Mouse (Mus musculus) embryo, embryonic 9.5 days (tissue): ENCODE results near the gene Zyg11b.
A peak's percentile ranks its signal among the peaks of the same experiment; 100 is the strongest.

ENCODE experiments used
- DNase-seq: peaks from one replicate; pipeline ENCODE4 v3.0.0-alpha.2; 2017; ENCODE audit errors: extremely low spot score

The Zyg11b gene

GRCm38 (mm10) chr4:108300670-108301373 is at the start of gene Zyg11b:
Zyg11b (minus strand) TSS chr4:108301096.
- peak; percentile 98 for DNase-seq

DNA sequence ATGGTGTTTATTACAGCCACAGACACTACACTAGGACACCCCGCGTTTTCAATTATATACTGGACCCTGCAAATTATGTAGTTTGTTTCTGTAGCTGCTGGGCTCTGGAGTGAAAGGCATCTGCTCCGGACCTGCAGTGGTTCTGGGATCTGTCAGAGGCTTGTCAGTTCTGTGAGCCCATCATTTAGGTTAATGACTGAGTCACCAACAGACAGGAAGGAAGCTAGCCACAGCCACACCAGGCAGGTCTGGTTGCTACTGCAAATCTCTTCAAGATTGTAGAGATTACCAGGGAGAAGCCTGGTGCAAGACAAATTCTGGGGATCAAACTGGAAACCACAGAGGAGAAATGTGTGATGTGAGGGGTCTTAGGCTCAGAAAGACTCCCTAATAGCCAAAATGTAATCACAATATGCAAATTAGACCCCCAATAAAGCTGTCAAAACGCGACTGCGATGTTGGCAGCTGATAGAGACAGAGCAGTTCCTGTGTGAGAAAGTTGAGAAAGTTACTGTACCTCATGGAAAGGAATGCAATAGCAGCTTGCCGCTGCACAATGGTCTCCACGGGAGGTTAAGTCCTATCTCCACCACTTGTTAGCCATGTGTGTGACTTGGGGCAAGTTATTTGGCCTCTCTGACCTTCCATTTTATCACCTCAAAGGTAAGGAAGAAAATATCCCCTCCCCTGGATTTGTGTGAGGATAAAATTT is 49.1 kb upstream of the Zyg11b start:
- no peak for DNase-seq

DNA sequence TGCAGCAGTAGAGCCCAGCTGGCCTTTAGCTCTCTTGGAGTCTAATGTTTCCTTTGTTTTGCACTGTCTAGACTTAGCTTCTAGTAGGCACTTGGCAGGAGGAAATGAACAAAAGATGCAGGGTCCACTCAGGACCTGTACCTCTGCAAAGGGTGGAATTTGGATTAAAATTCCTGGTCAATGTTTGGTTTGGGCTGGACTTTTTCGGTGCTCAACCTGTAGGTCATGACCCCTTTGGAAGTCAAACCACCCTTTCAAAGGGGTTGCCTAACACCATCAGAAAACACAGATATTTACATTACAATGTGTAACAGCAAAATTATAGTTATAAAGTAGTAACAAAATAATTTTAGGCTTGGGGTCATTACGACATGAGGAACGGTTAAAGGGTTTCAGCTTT is 48.2 kb upstream of the Zyg11b start:
- DNase-seq = no peak

DNA sequence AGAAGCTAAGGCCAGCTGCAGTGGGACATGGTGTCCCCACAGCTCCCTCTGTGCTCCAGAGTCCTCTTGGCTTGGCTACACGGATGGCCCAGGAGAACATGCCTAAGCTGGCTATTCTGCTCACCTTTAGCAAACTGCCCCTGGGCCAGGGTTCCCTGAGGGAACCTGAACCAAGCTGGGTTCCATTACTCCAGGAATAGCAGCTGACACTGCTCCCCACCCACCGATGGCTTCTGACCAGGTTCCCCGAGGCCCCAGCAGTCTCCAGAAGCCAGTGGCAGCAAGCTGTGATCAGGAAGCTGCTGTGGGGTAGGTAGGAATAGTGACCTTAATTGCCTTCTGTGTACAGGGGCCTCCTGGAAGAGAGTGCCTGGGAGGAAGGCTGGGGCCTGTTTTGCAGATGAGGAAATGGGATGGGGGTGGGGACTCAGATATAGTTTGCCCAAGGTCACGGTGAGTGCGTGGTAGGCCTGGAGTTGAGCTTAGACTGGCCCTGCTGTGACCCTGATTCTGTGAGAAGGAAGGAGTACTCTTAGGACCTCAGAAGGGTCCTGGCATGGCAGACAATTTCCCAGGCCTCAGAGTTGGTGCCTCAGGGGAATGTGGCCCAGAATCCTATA is 47.5 kb upstream of the Zyg11b start:
- peak; percentile 36 for DNase-seq

DNA sequence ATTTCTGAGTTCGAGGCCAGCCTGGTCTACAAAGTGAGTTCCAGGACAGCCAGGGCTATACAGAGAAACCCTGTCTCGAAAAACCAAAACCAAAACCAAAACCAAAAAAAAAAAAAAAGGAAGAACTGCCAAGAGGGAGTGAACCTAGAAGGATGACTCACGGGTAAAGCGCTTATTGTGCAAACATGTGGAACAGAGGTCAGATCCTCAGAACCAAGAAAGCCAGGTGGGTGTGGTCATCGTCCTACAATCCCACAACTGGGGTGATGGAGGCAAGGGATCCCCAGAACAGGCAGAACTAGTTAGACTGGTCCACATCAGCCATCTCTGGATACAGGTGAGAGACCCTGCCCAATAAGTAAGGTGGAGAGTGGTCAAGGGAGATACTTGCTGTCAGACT is 46.2 kb upstream of the Zyg11b start:
- DNase-seq = no peak

DNA sequence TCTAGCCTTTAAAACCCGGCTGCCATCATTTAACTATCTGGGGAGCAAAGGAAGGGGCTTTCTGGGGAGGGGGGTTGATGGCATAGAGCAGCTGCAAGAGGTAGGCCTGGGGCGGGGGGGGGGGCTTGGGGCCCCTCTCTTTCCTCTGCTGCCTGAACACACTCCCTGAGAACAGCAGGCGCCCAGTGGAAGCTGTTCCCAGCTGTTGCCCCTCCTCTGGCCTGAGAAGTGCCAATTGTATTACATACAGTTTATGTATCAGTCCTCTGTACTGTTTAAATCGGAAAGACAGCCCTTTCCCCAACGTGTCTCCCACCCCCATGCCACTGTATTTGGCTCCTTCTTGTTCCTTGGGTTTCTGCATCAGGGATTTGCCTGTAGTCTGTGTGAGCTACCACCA is 44.9 kb upstream of the Zyg11b start:
- DNase-seq = no peak

DNA sequence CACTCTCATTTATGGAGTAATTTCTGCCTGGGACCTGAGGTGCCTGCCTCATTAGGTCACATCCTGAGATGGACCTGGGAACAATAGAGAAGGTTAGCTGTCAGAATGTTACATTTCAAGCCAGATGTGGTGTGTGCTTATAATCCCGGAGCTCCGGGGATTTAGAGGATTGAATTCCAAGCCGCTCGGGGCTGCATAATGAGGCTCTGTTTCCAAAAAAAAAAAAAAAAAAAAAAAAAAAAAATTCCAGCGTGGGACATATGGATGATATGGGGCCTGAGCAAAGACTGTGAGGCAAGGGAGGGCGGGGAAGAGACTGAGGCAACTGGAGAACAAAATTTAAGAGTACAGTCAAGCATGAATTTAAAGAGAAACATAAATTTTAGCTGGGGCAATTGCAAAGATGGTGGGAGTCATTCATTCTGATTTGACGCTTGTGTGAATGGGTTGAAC is 43.8 kb upstream of the Zyg11b start:
- DNase-seq = no peak

GRCm38 (mm10) chr4:108339277-108339690 is 38.4 kb upstream of the Zyg11b start:
- DNase-seq = peak; percentile 78

DNA sequence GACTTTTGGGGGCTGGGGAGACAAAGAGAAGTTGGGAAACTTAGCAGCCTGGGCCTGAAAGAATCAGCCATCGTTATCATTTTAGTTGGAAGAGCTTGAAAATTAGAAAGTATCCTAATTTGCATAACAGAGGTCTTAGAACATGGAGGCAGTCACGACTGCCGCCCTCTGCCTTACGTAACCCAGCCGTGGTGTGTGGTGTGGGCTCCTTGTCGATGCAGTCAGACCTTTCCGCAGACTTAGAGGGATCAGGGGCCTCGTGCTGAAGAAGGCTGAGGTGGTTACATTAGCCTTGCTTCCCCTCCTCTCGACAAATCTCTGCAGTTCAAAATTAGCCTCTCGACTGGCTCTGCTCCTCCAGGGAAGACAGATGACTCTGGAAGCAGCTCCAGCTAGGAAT is 37.9 kb upstream of the Zyg11b start:
- no peak for DNase-seq

DNA sequence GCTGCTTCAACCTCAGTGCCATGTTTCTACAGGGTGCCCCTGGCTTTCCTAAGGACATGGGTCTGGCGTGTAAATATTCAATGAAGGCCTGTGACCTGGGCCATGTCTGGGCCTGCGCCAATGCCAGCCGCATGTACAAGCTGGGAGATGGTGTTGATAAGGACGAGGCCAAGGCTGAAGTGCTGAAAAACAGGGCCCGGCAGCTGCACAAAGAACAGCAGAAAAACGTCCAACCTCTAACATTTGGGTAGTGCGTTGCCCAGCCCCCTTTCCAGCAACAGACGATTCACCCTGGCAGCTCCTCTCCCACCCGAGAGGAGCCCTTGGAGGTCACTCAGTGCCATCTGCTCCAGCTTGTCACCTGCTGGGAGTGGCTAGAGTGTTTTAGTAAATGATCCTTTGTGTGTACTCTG is 37.4 kb upstream of the Zyg11b start:
- DNase-seq = no peak

DNA sequence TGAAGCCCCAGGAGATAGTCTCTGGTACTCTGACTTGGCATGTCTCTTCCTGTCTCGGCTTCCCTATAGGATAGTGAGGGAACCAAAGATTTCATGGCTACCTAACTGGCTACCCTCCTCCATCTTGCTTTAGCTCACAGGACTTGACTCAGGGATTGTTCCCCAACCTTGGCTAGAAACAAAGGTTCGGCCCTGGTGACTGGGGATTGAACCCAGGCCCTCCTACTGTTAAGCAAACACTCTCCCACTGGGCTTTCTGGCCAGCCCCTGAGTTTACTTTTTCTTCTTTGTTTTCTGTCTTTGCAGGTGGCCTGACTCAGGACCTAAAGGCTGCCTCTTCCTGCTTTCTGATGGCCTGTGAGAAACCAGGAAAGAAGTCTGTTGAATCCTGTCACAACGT is 36.9 kb upstream of the Zyg11b start:
- DNase-seq = no peak

- DNase-seq = no peak
Observed at GRCm38 (mm10) chr4:108336765-108337164, 35.9 kb upstream of the Zyg11b start.

DNA sequence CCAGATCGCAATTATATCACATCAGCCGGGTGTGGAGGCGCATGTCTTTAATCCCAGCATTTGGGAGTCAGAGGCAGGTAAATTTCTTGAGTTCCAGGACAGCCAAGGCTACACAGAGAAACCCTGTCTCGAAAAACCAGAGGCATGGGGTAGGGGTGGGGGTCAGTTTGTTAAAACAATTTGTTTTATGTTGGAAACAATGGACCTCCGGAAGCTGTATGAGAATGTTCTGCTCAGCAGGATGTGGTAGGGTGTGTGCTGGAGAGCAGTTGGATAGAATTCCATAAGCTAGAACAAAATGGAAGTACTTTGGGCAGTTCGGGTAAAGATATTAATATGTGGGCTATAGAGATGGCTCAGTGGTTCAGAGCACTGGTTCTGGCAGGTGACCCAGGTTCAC is 34.5 kb upstream of the Zyg11b start:
- no peak for DNase-seq

DNA sequence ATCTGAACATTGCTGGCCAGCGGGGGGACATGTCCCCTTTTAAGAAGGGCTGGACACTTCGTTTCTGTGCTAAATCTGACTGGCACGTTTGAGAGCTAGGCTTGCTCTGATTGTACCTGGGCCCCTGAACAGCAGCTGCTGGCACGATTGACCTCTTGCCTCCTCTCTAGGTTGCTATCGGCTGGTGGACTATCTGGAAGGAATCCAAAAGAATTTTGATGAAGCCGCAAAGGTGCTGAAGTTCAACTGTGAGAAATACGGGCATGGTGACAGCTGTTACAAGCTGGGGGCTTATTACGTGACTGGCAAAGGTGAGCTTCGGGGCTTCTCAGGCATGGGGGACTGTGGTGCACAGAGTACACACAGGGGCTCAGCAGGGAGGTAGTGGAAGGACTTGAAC is 31.1 kb upstream of the Zyg11b start:
- no peak for DNase-seq

DNA sequence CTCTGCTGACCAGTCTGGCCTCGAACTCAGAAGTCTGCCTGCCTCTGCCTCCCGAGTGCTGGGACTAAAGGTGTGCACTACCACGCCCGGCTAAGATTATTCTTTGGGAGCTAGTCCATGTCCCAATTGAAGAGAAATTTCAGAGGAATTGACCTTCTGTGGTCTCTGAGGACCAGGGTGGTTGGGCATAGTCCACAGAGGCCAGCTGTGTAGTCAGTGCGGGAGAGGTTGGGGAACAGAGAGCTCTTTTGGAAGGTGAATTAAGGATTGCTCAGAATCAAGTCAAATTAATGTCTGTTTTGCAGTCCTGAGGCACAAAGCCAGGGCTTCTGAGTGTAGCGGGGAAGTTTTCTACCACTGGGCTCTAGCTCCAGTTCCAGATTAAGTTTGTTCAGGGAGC is 28.9 kb upstream of the Zyg11b start:
- DNase-seq = no peak

- peak; percentile 99 for DNase-seq
Observed at GRCm38 (mm10) chr4:108327730-108328484, 27.0 kb upstream of the Zyg11b start, which contains the start of gene Coa7. Coa7 (plus strand) TSS chr4:108328140.

DNA sequence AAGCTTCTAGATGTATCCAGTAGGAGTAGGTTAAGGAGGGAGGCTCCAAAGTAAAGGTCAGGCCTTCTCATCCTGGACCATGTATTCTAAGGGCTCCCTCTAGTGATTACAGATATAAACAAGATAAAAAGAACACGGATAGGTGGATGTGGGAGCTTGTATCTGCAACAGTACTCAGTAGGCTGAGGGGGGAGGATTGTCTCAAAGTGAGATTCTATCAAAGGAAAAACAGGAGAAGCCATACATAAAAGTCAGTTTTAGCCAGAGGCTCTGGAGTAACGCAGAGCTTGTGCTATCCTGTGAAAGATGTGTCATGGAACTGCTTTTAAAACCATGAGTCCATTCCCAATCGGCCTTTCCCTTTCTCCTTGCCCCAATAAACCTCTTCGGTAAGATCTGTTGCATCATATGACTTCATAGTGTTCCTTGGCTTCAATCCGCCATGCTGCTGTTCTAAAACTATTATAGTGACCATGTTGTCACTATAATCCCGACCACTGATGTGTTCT is 26.2 kb upstream of the Zyg11b start:
- DNase-seq = peak; percentile 45

DNA sequence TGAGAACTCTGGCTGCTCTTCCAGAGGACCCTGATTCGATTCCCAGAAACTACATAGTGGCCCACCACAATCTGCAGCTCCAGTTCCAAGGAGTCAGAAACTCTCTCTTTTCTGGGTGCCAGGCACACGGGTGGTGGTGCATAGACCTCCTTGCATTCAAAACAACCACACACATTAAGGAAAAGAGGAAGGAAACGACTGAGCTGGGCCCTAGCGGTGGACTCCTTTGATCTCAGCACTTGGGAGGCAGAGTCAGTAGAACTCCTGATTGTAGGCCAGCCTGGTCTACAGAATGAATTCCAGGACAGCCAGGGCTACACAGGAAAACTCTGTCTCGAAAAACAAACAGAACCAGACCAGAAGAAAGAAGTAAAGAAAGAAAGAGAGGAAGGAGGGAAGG is 22.7 kb upstream of the Zyg11b start:
- DNase-seq = no peak

DNA sequence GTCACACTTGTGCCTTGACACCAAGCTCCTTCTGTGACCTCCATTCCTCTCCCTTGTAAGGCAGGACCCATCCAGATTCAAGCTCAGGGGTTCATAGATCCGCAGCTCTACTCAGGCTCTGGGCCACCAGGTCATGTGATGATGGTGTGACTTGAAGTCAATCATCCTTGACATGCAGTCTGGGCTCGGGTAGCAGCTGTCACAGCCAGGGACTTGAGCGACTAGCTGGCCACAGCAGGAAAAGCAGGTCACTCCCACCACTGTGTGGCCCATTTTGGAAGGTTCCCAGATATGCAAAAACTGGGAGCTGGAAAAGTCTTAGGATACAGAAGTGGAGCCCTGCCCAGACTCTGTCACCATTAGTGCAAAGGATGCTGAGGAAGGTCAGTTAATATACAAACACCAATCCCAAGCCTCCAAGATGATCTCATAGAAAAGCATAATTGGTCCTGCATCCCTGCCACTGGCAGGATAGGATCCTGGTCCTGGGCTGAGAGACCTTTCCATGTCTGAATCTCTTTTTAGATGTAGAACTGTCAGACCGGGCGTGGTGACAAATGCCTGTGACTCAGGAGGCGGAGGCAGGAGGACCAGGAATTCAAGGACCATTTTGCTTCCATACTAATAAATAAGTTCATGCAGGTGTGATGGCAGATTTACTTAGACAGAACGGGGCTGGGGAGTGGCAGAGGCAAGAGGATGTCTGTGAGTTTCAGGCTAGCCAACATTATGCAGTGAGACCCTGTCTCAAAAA is 19.9 kb upstream of the Zyg11b start:
- no peak for DNase-seq

DNA sequence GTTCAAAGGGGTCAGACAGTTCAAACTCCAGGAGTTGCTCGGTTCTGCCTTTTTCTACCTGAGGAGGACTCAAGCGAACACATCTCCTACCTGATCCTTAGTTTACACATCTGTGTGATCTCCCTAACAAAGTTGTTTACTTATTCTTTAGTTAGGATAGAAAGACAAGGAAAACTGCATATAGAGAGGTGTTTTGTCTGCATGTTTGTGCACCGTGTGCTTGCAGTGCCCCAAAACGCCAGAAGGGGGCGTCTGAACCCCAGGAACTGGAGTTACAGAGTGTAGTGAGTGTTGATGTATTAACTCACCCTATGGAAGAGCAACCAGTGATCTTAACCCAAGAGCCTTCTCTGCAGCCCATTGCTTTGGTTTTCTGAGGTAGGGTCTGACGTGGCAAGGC is 18.9 kb upstream of the Zyg11b start:
- no peak for DNase-seq
